Mouse (Mus musculus) embryo, embryonic 11.5 days (tissue): ENCODE measurements around the gene Cct5.

Experiments
- DNase-seq: peaks from one replicate; pipeline ENCODE4 v3.0.0-alpha.2; 2012; ENCODE audit warnings: low read depth, low spot score

The Cct5 gene

DNA sequence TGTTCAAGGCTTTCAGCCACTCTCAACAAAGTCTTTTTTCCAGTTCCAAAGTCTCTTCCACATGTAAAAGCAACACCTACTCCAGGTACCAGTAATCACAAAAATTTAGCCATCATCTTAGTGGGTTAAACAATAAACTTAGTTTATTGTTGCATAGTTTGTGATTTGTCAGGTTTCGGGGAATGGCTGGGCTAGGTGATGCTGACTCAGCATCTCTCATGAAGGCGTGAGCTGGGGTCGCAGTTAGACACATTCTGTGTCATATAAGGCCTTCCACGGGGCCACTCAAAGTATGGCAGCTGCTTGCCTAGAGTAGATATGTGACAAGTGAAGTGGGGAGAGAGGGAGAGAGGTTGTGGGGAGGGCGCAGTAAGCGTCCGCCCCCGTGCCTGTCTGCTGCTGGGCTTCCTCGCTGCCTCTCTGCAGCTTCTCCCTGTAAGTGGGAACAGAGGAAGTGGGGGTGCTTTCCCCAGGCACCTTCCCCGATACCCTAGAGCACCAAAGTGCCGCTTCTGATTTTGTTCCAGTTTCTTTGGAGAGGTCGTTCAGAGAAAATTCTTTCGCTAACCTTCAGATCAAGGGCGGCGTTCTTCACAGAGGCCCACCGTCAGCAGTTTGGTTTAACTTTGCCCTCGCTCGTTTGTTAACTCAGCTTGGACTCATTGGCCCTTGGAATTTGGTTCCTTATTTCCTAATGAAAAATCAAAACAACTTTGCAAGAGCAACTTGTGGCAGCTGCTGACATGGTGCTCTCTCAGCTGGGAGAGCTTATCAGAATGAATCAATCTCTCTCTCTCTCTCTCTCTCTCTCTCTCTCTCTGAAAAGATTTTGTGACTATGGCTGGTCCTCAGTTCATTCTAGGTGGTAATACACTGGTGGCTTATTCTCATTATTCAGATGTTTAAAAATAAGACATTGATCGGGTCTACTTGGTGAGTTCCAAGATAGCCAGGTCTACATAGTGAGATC lies 37.7 kb downstream of the Cct5 start:
- no peak for DNase-seq

DNA sequence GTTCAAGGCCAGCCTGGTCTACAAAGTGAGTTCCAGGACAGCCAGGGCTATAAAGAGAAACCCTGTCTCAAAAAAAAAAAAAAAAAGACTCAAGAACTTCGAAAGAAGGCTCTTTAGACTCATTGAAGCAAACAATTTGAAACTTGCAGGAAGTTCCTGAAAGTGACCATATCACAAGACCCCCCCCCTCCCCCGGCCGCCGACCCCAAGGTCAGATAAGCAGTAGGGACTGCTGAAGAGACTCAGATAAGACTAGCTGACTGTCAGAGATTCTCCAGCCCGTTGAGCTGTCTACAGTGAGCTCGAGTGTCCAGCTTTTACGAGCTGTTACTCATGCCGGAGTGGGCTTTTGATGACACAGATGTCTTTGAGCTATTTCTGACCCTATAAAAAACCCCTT lies 38.8 kb downstream of the Cct5 start:
- no peak for DNase-seq

DNA sequence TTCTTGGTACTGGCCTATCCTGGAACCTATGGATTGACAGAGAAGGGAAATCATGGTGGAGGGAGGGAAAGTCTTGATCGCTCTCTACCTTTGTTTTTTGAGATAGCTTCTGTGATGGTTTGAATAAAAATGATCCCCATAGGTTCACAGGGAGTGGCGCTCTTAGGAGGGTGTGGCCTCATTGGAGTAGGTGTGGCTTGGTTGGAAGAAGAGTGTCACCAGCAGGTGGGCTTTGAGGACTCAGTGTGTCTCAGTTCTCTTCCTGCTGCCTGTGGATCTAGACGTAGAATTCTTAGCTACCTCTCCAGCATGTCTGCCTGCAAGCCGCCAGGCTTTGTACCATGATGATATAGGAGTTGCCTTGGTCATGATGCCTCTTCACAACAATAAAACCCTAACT lies 39.6 kb downstream of the Cct5 start:
- DNase-seq: no peak

DNA sequence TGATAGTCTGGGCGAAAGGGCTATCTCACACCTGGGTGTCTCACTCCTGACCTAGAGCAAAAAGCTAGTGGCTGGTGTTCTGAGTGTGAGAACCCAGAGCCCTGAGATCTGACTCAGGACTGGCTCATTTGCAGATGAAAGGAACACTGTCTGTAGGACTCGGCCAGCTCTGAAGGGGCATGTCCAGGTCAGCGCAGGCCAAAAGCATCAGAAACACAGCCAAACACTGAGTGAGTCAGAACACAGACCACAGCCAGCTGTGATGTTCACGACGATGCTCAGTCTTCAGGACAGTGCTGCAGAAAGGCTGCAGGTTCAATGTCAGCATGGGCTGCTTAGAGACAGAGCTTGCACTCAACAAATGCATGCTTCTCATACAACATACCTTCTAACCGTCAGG lies 40.2 kb downstream of the Cct5 start:
- no peak for DNase-seq

DNA sequence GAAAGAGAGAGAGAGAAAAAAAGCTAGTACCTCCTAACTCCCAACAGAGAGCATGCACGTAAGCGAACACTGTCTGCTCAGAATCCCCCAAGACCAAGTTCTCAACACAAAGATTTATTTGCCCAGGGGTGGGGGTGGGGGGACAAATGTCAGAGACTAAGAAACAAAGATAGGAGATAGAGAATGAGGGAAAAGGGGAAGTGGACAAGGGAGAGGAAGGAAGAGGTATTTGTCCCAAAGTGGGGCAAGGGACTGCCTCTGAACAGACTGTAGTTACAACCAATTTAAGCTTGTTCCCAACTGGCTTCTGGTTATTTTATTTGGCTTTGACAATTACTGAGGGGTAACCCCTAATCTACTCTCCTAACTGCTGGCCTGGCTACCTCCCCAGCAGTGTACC lies 46.7 kb downstream of the Cct5 start:
- no peak for DNase-seq

DNA sequence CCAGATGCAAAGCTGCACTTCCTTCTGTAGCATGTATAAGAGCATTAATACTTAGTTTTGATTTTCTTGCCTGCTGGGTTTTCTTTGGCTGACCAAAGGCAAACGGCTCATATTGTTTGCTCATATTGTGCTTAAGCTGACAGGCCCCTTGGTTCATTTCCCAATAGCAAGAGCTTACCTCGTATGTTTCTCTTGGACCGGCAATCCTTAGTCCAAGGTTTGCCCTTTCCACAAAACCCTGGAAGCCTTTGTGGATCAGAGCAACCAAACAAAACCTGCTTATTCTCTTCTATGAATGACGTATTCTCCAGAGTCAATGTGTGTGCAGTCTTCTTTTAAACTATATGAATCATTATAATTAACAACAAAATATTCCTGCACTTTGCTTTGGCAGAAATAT lies 51.2 kb downstream of the Cct5 start:
- no peak for DNase-seq

DNA sequence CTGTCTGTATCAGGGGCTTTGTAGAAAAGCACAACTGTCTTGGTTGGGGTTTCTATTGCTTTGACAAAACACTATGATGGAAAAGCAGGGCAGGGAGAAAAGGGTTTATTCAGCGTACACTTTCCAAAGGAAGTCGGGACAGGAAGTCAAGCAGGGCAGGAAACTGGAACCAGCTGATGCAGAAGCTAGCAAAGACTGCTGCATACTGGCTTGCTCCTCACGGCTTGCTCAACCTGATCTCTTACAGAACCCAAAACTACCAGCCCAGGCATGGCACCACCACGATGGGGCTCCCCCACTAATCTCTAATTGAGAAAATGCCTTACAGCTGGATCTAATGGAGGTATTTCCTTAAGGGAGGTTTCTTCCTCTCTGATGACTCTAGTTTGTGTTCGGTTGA lies 54.2 kb downstream of the Cct5 start:
- no peak for DNase-seq

DNA sequence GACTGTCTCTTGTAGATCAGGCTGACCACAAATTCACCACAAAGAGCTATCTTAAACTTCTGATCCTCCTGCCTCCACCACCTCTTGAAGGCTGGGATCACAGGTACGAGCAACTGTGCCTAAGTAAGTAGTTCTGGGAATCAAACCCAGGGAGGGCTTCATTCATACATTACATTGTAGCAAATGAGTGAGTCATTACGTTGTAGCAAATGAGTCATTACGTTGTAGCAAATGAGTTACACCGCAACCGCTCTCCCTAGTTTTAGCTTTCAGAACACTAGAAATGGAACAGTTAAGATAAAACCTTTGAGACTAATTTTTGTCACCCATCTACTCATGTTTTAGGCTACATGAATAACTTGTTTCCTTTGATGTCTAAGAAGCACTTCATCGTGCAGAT lies 55.3 kb downstream of the Cct5 start:
- no peak for DNase-seq

DNA sequence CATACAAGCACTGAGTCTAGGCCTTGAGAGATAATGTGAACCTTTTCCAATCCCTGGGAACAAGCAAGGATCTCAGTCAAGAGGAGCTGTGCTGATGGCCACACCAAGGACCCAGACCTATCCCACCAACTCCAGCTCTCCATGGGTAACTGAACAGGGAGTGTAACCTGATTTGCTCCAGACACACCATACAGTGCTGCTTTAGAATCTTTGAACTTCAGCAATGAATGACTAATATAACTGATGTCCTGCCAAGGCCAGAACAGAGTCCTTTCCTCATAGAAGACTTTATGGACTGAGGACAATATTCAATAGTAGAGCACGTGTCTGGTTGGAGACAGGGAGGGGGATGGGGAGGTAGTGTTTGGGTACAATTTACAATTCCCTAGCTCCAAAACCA lies 56.5 kb downstream of the Cct5 start:
- no peak for DNase-seq

DNA sequence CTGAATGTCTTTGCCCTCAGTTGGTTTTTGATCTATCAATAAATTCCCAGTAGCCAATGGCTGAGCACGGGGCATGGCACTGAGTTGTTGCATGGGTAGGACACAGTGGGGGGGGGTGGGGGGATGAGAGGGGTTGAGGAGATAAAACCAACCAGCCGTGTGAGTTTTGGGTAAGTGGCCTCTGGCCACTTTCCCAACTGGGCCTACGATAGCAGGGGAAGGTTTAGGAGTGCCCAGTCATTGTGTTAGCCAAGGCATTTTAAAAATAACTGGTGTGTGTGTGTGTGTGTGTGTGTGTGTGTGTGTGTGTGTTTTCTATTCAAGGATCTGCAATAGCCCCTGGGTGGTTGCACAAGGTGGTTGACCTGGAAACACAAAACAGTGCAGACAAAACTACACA lies 58.4 kb downstream of the Cct5 start:
- no peak for DNase-seq

DNA sequence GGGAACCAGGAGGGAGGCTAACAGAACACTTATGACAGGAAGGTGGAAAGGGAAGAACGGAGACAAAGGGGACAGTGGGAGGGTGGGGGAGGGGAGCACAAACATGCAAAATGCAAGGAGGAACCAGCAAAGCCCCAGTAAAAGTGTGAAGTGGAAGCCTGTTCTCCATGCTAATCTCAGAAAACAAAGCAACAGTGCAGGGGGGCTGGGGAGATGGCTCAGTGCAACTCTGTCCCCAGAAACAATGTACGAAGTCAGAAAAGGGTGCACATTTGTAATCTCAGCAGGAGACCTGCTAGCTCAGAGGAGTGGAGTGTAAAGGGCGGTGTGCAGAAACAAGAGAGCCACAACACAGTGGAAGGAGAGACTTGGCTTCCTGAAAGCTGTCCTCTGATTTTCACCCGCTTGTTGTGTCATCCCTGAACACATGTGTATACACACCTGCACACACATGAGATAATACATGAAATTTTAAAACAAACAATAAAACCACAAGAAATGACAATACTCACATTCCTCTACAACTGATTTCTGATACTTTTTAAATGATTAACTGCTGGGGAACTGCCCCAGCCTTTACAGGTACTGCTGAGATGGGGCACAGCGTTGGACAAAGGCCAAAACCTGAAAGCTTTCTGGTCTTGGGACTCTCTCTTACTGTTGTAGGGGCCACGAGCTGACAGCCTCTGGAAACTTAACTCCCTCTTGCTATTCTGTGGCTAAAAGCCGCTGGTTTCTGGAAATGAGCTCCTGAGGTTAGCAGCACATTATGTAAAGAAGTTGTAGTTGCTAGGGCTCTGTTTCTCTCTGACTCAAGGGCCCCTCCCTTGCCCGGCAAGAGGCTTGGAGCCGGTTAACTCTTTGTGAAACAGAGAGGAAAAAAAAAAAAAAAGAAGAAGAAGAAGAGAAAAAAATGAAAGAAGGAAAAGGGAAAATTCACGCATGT lies 59.3 kb downstream of the Cct5 start:
- DNase-seq: no peak
